Mouse (Mus musculus) forebrain, embryonic 12.5 days (tissue): ENCODE results near the gene Zic5. TPM values are rescaled to one million over a fixed set of nuclear protein-coding genes. Genes with fewer than 3 reads are reported as not detected.

ENCODE experiments used
- ATAC-seq: fragments of 200-750 bp; cut with Nextera tagmentation; 2 replicates; pipeline ENCODE4 v1.8.0; 2017; ENCODE audit warnings: moderate TSS enrichment; ENCODE audit not compliant: low FRiP score
- H3K27ac ChIP-seq: fragments of 300-500 bp; sonication (generic); 2 replicates; pipeline ENCODE4 v1.5.1; 2016; ENCODE audit warnings: mild to moderate bottlenecking
- H3K27me3 ChIP-seq: fragments of 300-500 bp; sonication (generic); 2 replicates; pipeline ENCODE4 v1.6.1; 2016; ENCODE audit warnings: mild to moderate bottlenecking
- H3K36me3 ChIP-seq: fragments of 300-500 bp; sonication (generic); replicated peaks from 2 replicates; pipeline ENCODE4 v1.6.1; 2016; ENCODE audit warnings: mild to moderate bottlenecking
- H3K4me1 ChIP-seq: fragments of 300-500 bp; sonication (generic); 2 replicates; pipeline ENCODE4 v1.6.1; 2016
- H3K4me2 ChIP-seq: fragments of 300-500 bp; sonication (generic); 2 replicates; pipeline ENCODE4 v1.6.1; 2016; ENCODE audit warnings: mild to moderate bottlenecking, moderate library complexity
- H3K4me3 ChIP-seq: fragments of 300-500 bp; sonication (generic); replicated peaks from 2 replicates; pipeline ENCODE4 v1.5.1; 2016; ENCODE audit warnings: mild to moderate bottlenecking
- H3K9ac ChIP-seq: fragments of 300-500 bp; sonication (generic); 2 replicates; pipeline ENCODE4 v1.6.1; 2016; ENCODE audit warnings: mild to moderate bottlenecking
- H3K9me3 ChIP-seq: fragments of 300-500 bp; sonication (generic); 2 replicates; pipeline ENCODE4 v1.6.1; 2016
- WGBS: fragments of 180-500 bp; shearing (Covaris S2); methylation state at CpG from one replicate; pipeline ENCODE4 v1.1.7; 2016; 5-methylcytosine and 5-hydroxymethylcytosine counted together
- polyA plus RNA-seq: library from polyadenylated mRNA; unstranded; fragments of >200 nt; fragmentation: Nextera tagmentation; extraction: Ambion mirVana; gene quantifications from 2 replicates; pipeline ENCODE4 v1.2.1, GENCODE M21; 2016

Gene Zic5
- polyA plus RNA-seq, 1 experiment from 2014 or later = 25.8 TPM

DNA sequence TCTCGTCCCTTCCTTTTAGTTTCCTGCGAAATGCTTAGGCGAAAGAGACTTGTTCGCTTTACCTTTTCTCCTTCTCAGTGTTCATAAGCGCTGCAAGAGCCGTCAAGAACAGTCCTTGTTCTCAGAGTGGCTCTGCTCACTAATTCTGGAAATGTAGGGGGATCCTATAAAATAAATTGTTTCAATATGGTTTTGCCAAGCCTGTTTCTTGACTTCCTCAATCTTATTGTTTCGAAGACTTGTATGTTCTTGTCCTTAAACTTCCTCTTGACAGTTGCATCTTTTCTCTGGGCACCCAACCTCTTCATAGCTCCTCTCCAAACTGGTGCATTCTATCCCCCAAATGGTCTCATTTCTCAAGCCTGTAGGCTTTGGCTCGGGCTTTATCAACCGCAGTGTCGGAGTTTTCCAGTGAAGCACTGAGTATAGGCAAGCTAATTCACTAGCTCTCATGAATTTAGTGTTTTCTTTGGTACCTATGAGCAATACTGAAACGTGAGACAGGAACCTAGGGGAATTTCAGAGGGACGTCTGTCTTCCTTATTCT, 20.2 kb upstream of the Zic5 start:
- Histone ChIP-seq H3K4me3 (peak overlapping the region; percentile 24), H3K9me3 (no peaks in the 10 kb centered on the region), H3K9ac (peak overlapping the region; percentile 38; the same call in 1 of the 2 replicates), H3K27ac (peak overlapping the region; percentile 73), H3K27me3 (peaks cover 64% of the 10 kb centered on the region), H3K4me2 (peak overlapping the region; percentile 63), H3K4me1 (peaks cover 62% of the 10 kb centered on the region), H3K36me3 (no peaks in the 10 kb centered on the region)
- 4% methylated on average over 12 of the region's 12 CpGs for whole genome bisulfite sequencing
- no peak for ATAC-seq

- WGBS = 2% methylated on average over 24 of the region's 24 CpGs
- Histone ChIP-seq H3K4me3 (peak overlapping the region; percentile 24), H3K9me3 (no peaks in the 10 kb centered on the region), H3K27me3 (peaks cover 60% of the 10 kb centered on the region), H3K4me1 (peaks cover 58% of the 10 kb centered on the region), H3K9ac (peak overlapping the region; percentile 38; the same call in 1 of the 2 replicates), H3K27ac (peak overlapping the region; percentile 73), H3K4me2 (peak overlapping the region; percentile 63), H3K36me3 (no peaks in the 10 kb centered on the region)
- 0 out of 2 replicates have a peak, but pooled peaks have one; percentile 24 for ATAC-seq
Observed at GRCm38 (mm10) chr14:122484844-122485551, 19.5 kb upstream of the Zic5 start.

DNA sequence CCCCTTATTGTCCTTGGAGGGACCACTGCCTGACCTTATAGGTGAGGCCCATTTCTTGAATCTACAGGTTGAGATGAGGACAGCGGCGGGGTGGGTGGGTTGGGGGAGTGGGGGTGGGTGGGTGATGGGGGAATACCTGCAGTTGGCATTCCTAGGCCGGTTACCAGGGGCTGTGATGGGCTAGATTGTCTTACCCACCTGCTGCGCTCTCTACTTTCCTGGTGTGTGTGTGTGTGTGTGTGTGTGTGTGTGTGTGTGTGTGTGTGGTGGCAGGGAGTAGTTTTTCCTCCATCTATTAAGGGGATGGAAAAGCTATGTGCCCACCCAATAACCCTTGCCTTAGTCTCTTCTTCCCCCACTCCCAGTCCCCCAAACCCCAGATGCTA, 19.0 kb upstream of the Zic5 start:
- no peaks in the 10 kb centered on the region for H3K9me3 ChIP-seq
- H3K4me1 ChIP-seq = peaks cover 54% of the 10 kb centered on the region
- H3K36me3 ChIP-seq = no peaks in the 10 kb centered on the region
- H3K4me3 ChIP-seq = peak overlapping the region; percentile 24
- peaks cover 57% of the 10 kb centered on the region for H3K27me3 ChIP-seq
- 0% methylated on average over 3 of the region's 4 CpGs for WGBS
- peak overlapping the region; percentile 63 for H3K4me2 ChIP-seq
- peak overlapping the region; percentile 73 for H3K27ac ChIP-seq
- ATAC-seq = no peak
- peak overlapping the region; percentile 38; the same call in 1 of the 2 replicates for H3K9ac ChIP-seq

DNA sequence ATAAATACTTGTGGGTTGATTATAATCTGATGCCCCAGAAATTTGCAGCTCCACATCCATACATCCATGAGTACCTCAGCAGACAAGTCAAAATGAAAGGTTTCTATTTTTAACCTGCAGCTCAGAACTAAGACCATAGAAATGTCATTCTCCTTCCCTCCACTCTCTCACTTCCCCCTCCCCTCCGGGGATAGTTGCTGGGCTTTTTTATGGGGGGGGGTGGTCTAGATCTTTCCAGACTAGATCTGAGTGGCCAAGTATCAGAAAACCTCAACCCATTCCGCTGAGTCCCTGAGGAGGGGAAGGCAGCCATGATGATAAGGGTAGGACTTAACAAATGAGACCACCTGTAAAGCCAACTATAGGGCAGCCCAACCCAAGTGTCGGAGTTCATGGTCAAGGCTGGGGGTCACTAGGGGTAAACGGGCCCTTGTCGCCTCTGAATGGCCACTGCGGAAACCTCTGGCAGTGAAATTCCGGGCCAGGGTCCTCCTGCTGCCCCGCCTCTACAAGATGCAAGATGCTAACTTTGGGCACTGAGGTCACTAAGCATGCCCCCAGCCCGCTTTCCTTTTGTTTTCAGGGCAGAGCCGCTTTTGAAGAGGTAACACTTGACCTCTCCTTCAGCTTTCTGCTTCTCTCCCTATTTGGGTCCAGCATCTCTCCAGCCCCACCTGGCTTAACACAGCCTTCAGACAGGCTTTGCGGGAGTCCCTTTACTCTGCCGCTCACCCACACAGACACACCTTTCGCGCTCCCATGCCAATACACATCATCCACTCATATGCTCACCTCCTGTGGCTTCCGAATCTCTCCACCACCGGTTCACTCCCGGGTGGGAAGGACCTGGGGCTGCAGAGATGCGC, 18.3 kb upstream of the Zic5 start:
- Histone ChIP-seq H3K4me3 (peak overlapping the region; percentile 24), H3K36me3 (peaks cover 2% of the 10 kb centered on the region; the same call in 1 of the 2 replicates), H3K27me3 (peaks cover 60% of the 10 kb centered on the region), H3K9ac (peak overlapping the region; percentile 38), H3K4me1 (peaks cover 53% of the 10 kb centered on the region), H3K27ac (peak overlapping the region; percentile 73; the same call in 1 of the 2 replicates), H3K4me2 (peak overlapping the region; percentile 63), H3K9me3 (no peaks in the 10 kb centered on the region)
- 6% methylated on average over 18 of the region's 18 CpGs for WGBS
- no peak for ATAC-seq

GRCm38 (mm10) chr14:122483024-122483385, 17.5 kb upstream of the Zic5 start:
- no peaks in the 10 kb centered on the region for H3K9me3 ChIP-seq
- peaks cover 9% of the 10 kb centered on the region; the same call in 1 of the 2 replicates for H3K36me3 ChIP-seq
- peak overlapping the region; percentile 90 for H3K4me3 ChIP-seq
- peak overlapping the region; percentile 63 for H3K4me2 ChIP-seq
- H3K9ac ChIP-seq = peak overlapping the region; percentile 55
- peaks cover 67% of the 10 kb centered on the region for H3K27me3 ChIP-seq
- peak overlapping the region; percentile 88 for H3K27ac ChIP-seq
- ATAC-seq = no peak
- 3% methylated on average over 5 of the region's 5 CpGs for WGBS
- H3K4me1 ChIP-seq = peaks cover 54% of the 10 kb centered on the region

GRCm38 (mm10) chr14:122482081-122483023, 16.9 kb upstream of the Zic5 start:
- 2% methylated on average over 38 of the region's 38 CpGs for WGBS
- H3K4me1 ChIP-seq = peaks cover 56% of the 10 kb centered on the region

GRCm38 (mm10) chr14:122481181-122481580, 15.7 kb upstream of the Zic5 start:
- ATAC-seq = peak; percentile 40
- Histone ChIP-seq H3K27me3 (peaks cover 69% of the 10 kb centered on the region), H3K4me1 (peaks cover 58% of the 10 kb centered on the region)

More at GRCm38 (mm10) chr14:122482081-122483023, 16.9 kb upstream of the Zic5 start:
- peak overlapping the region; percentile 90 for H3K4me3 ChIP-seq
- H3K36me3 ChIP-seq = peaks cover 10% of the 10 kb centered on the region; the same call in 1 of the 2 replicates
- H3K27ac ChIP-seq = peak overlapping the region; percentile 88
- H3K27me3 ChIP-seq = peaks cover 66% of the 10 kb centered on the region
- peak; percentile 18 for ATAC-seq
- H3K4me2 ChIP-seq = peak overlapping the region; percentile 63
- peak overlapping the region; percentile 55 for H3K9ac ChIP-seq
- H3K9me3 ChIP-seq = no peaks in the 10 kb centered on the region

DNA sequence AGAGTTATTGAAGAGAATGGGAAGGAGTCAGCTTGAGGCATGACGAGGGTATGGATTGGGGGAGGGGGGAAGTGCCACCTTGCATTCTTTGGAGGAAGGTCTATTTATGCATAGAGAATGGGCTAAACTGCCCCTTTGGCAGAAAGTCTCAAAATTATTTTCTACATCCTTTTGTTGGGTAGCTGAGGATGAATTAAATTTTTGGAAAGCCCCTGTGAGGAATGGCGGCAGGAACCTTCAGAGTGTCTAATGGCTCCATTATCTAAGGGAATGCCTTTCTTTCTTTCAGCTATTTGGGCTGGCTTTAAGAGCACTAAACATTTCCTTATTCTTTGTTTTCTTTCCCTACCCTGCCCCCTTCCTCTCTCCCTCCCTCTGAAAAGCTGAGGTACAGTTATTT, 14.9 kb upstream of the Zic5 start:
- H3K27me3 ChIP-seq = peaks cover 71% of the 10 kb centered on the region

More at GRCm38 (mm10) chr14:122481181-122481580, 15.7 kb upstream of the Zic5 start:
- Histone ChIP-seq H3K4me2 (peak overlapping the region; percentile 63), H3K36me3 (peaks cover 15% of the 10 kb centered on the region; the same call in 1 of the 2 replicates), H3K9ac (peak overlapping the region; percentile 55), H3K4me3 (peak overlapping the region; percentile 90), H3K9me3 (no peaks in the 10 kb centered on the region), H3K27ac (peak overlapping the region; percentile 88)
- 8% methylated on average over 15 of the region's 15 CpGs for WGBS

GRCm38 (mm10) chr14:122479461-122480109, 14.1 kb upstream of the Zic5 start:
- peaks cover 68% of the 10 kb centered on the region for H3K27me3 ChIP-seq
- H3K9ac ChIP-seq = peak overlapping the region; percentile 58
- H3K27ac ChIP-seq = peak overlapping the region; percentile 61; the same call in 1 of the 2 replicates
- peak overlapping the region; percentile 63 for H3K4me2 ChIP-seq
- no peaks in the 10 kb centered on the region for H3K9me3 ChIP-seq
- no peak for ATAC-seq
- peaks cover 61% of the 10 kb centered on the region for H3K4me1 ChIP-seq
- H3K4me3 ChIP-seq = peak overlapping the region; percentile 90
- peaks cover 16% of the 10 kb centered on the region; the same call in 1 of the 2 replicates for H3K36me3 ChIP-seq
- 11% methylated on average over 17 of the region's 17 CpGs for WGBS

More for the DNA sequence above, 14.9 kb upstream of the Zic5 start:
- peak overlapping the region; percentile 63 for H3K4me2 ChIP-seq
- H3K9me3 ChIP-seq = no peaks in the 10 kb centered on the region
- peak overlapping the region; percentile 66; the same call in 1 of the 2 replicates for H3K27ac ChIP-seq
- H3K4me3 ChIP-seq = peak overlapping the region; percentile 90
- H3K4me1 ChIP-seq = peaks cover 61% of the 10 kb centered on the region
- no peak for ATAC-seq
- peak overlapping the region; percentile 55 for H3K9ac ChIP-seq
- WGBS = 2% methylated on average over 2 of the region's 2 CpGs
- H3K36me3 ChIP-seq = peaks cover 16% of the 10 kb centered on the region; the same call in 1 of the 2 replicates

GRCm38 (mm10) chr14:122478574-122479011, 13.1 kb upstream of the Zic5 start:
- under 1% methylated on average over 22 of the region's 22 CpGs for WGBS
- Histone ChIP-seq H3K4me2 (peak overlapping the region; percentile 63), H3K9ac (peak overlapping the region; percentile 99), H3K9me3 (no peaks in the 10 kb centered on the region), H3K27me3 (peaks cover 68% of the 10 kb centered on the region), H3K36me3 (peaks cover 16% of the 10 kb centered on the region; the same call in 1 of the 2 replicates), H3K4me1 (peaks cover 62% of the 10 kb centered on the region), H3K27ac (peak overlapping the region; percentile 99), H3K4me3 (peak overlapping the region; percentile 90)
- ATAC-seq = no peak
